Mouse (Mus musculus) lung, adult 2 months (tissue): ENCODE data around the gene Gtf3c3.

Experiments
- CTCF ChIP-seq: fragments of 200-500 bp; IDR thresholded peaks from 2 replicates; pipeline ENCODE4 v1.5.1; 2011; ENCODE audit warnings: mild to moderate bottlenecking, low read length, control low read depth; ENCODE audit not compliant: insufficient read depth
- POLR2A ChIP-seq: fragments of 200-500 bp; IDR thresholded peaks from 2 replicates; pipeline ENCODE4 v1.6.1; 2011; ENCODE audit warnings: low read depth, mild to moderate bottlenecking, control low read depth, low read length, borderline replicate concordance; ENCODE audit errors: extremely low read depth

DNA sequence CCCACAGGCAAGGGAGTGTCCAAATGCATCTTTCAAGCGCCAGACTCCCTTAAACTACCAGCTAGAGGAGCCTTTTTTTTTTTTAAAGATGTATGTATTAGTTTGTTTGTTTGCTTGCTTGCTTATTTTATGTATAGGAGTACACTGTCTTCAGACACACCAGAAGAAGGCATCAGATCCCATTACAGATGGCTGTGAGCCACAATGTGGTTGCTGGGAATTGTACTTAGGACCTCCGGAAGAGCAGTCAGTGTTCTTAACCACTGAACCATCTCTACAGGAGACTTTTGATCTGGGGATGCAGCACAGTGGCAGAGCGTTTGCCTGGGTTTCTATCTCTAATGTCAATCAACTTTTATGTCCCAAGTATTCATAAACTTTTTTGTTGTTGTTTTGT, 307 bp upstream of the Gtf3c3 start:
- TF ChIP-seq POLR2A (no peak), CTCF (no peak)
